Mouse (Mus musculus) layer of hippocampus, adult 2 months (tissue): ENCODE results near the gene Pkd2. TPM values are rescaled to one million over a fixed set of nuclear protein-coding genes. Genes with fewer than 3 reads are reported as not detected.
"Not testable (repeated sequence)": the region's sequence is repeated elsewhere in the genome, so short reads cannot be mapped to it uniquely, and the experiment has no call there.

Source experiments
- DNase-seq, 2 experiments: peaks; one replicate each; pipeline ENCODE4 v3.0.0; 2022; ENCODE audit warnings: low spot score in 2 of 2
- H3K27ac ChIP-seq: fragments of 200-600 bp; 2 replicates; pipeline ENCODE4 v1.8.1; 2022
- H3K4me3 ChIP-seq: fragments of 200-600 bp; 2 replicates; pipeline ENCODE4 v1.8.1; 2022; ENCODE audit warnings: mild to moderate bottlenecking
- CTCF ChIP-seq: fragments of 200-600 bp; conservative IDR thresholded peaks from 2 replicates; pipeline ENCODE4 v1.8.1; 2022; ENCODE audit warnings: antibody characterized with exemption, mild to moderate bottlenecking, moderate library complexity
- total RNA-seq, 2 experiments: library from RNA; stranded (reverse); gene quantifications; 2 replicates each; pipeline ENCODE4 v1.2.3; 2021

Pkd2 gene
- total RNA-seq, 2 experiments from 2014 or later: 33.2 to 38.8 TPM

GRCm38 (mm10) chr5:104446156-104446555, 13.1 kb upstream of the Pkd2 start:
- TF ChIP-seq CTCF: peak; percentile 83
- Histone ChIP-seq H3K4me3 (no peak overlapping the region), H3K27ac (peak overlapping the region; percentile 46; the same call in 1 of the 2 replicates)
- DNase-seq: peak; percentile 70 to 79

GRCm38 (mm10) chr5:104448346-104448745, 10.9 kb upstream of the Pkd2 start:
- not testable (repeated sequence) for H3K27ac ChIP-seq, DNase-seq, H3K4me3 ChIP-seq

DNA sequence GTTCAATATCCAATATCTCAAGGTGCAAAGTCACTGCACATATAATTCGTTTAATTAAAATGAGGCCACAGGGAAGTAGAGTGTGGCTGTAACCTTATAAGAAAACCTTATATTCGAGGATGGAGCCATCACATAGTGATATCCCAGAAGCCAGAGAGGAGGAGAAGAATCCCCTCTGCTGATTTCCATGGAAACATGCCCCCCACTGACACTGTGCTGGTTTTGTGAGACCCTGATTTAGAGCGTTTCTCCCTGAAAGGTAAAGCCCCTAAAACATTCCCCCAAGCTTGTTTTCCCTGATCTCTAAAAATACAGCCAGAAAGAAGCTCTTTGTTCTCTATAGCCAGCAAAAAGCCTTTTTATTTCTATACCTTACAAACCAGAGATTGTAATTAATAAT, 9.8 kb upstream of the Pkd2 start:
- no peak overlapping the region for H3K27ac ChIP-seq
- no peak overlapping the region for H3K4me3 ChIP-seq
- DNase-seq: no peak
- TF ChIP-seq CTCF: no peak

GRCm38 (mm10) chr5:104453075-104453474, 6.2 kb upstream of the Pkd2 start:
- Histone ChIP-seq H3K4me3 (no peak overlapping the region), H3K27ac (no peak overlapping the region)
- no peak for DNase-seq
- no peak for TF ChIP-seq CTCF

DNA sequence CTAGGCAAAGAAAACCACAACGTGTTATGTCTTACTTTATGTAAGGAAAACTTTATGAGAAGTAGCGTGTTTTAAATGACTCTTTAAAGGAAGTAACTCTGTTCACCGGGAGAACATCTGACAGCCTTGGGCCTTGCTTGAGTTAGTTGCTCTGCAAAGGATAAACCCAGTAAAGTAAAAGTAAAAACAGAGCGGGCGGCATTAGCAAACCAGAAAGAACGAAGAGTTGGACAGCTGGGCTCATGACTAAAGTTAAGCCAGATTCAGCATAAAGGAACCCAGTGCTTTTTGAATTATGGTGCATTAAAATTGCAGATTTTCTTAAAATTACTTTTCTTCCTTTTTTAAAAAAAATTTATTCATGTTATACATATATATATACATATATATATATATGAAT, 4.7 kb upstream of the Pkd2 start:
- Histone ChIP-seq H3K27ac (no peak overlapping the region), H3K4me3 (no peak overlapping the region)
- DNase-seq: no peak
- no peak for TF ChIP-seq CTCF

GRCm38 (mm10) chr5:104459706-104460455, 631 bp downstream of the Pkd2 start:
- Histone ChIP-seq H3K4me3 (peak overlapping the region; percentile 87), H3K27ac (peak overlapping the region; percentile 96)
- no peak for TF ChIP-seq CTCF
- DNase-seq: peak; percentile 72 to 73

- DNase-seq: no peak
- Histone ChIP-seq H3K4me3 (peak overlapping the region; percentile 87), H3K27ac (peak overlapping the region; percentile 96)
- no peak for TF ChIP-seq CTCF
Observed at GRCm38 (mm10) chr5:104460456-104460838, 1.2 kb downstream of the Pkd2 start.

GRCm38 (mm10) chr5:104460856-104461255, 1.6 kb downstream of the Pkd2 start:
- no peak for TF ChIP-seq CTCF
- DNase-seq: no peak
- peak overlapping the region; percentile 57 for H3K27ac ChIP-seq
- peak overlapping the region; percentile 49 for H3K4me3 ChIP-seq

DNA sequence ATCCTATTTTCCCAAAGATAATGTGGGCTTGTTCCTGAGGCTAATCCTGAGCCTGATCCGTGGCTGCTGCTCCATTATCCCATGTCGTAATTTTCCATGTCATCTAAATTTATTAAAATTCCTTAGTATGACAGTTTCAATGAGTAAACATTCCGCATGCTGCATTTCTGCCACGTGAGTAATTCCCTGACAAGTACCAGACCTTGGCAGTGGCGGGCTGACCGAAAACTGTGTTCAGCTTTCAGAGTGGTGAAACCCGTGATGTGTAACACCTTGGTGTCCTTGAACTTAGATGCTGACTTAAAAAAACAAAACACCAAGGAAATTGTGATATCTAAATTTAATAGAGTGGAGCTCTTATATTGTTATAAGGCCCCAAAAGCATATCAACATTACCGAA, 6.0 kb downstream of the Pkd2 start:
- no peak for DNase-seq
- TF ChIP-seq CTCF: no peak
- H3K27ac ChIP-seq: peak overlapping the region; percentile 85
- H3K4me3 ChIP-seq: no peak overlapping the region

DNA sequence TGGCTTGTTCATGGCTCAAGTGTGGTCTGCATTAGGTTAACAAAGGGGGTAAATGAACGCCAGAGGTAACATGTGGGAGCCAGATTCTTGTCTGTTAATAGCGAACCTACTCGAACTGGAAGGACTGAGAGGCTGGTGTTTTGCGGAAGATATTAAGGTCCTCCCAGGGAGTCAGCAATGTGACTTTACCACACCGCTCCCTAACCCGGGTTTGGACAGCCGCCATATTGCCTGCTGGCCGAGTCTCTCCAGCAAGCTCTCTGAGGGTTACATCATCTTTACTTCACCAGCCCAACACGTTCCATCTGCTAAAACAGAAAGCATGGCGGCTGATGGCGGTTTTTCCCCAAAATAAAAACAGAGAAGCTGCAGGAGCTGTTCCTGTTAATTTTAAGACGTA, 6.5 kb downstream of the Pkd2 start:
- no peak for TF ChIP-seq CTCF
- H3K4me3 ChIP-seq: peak overlapping the region; percentile 30; the same call in 1 of the 2 replicates

GRCm38 (mm10) chr5:104466816-104467215, 7.6 kb downstream of the Pkd2 start:
- no peak for DNase-seq
- no peak for TF ChIP-seq CTCF
- Histone ChIP-seq H3K4me3 (no peak overlapping the region), H3K27ac (no peak overlapping the region)

More for the DNA sequence above, 6.5 kb downstream of the Pkd2 start:
- H3K27ac ChIP-seq: peak overlapping the region; percentile 85
- peak in 1 of 2 experiments; percentile 31 for DNase-seq

DNA sequence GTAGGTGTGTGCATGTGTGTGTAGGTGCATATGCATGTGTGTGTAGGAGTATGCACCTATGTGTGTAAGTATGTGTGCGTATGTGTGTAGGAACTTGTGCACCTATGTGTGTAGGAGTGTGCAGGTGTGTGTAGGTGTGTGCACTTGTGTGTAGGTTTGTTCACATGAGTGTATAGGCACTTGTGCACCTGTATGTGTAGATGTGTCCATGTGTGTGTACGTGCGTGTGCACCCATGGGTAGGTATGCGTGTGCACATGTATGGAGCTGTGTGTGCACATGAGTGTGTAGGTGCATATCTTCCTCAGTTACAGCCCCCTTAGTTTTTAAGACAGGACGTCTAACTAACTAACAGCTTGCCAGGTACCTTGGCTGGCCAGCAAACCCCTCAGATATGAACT, 9.3 kb downstream of the Pkd2 start:
- Histone ChIP-seq H3K27ac (no peak overlapping the region), H3K4me3 (no peak overlapping the region)
- TF ChIP-seq CTCF: no peak
- no peak for DNase-seq

- no peak for TF ChIP-seq CTCF
- DNase-seq: no peak
- H3K27ac ChIP-seq: peak overlapping the region; percentile 39; the same call in 1 of the 2 replicates
- no peak overlapping the region for H3K4me3 ChIP-seq
Observed at GRCm38 (mm10) chr5:104470981-104471391, 11.7 kb downstream of the Pkd2 start.

GRCm38 (mm10) chr5:104472371-104472770, 13.1 kb downstream of the Pkd2 start:
- Histone ChIP-seq H3K27ac (no peak overlapping the region), H3K4me3 (no peak overlapping the region)
- TF ChIP-seq CTCF: peak; percentile 83
- no peak for DNase-seq
